Mouse (Mus musculus): Measurements from ENCODE around the gene Jade1. TPM values are rescaled to one million over a fixed set of nuclear protein-coding genes. Genes with fewer than 3 reads are reported as not detected.

Gene Jade1
- polyA plus RNA-seq (2015; fragmentation: Nextera tagmentation; extraction: Ambion mirVana): 12.4 and 13.5 TPM in 2 replicates

- ATAC-seq (ENCODE audit: extremely low read depth, insufficient number of reproducible peaks, low FRiP score, low TSS enrichment): no peak
- Histone ChIP-seq H3K9ac (no peak within 1 kb of the TSS), H3K9me3 (no peaks in the 10 kb centered on the region), H3K4me3 (no peak within 1 kb of the TSS), H3K4me2 (no peak within 1 kb of the TSS), H3K27ac (replicated peaks) (no peak within 1 kb of the TSS), H3K36me3 (no peaks in the 10 kb centered on the region), H3K27me3 (replicated peaks) (no peaks in the 10 kb centered on the region), H3K4me1 (peaks cover 20% of the 10 kb centered on the region)
- WGBS: 94% methylated on average over 36 of the region's 36 CpGs
Measured at GRCm38 (mm10) chr3:41555491-41556381, at the start of gene Jade1. TSS of gene Jade1 (plus strand) at chr3:41555731.

DNA sequence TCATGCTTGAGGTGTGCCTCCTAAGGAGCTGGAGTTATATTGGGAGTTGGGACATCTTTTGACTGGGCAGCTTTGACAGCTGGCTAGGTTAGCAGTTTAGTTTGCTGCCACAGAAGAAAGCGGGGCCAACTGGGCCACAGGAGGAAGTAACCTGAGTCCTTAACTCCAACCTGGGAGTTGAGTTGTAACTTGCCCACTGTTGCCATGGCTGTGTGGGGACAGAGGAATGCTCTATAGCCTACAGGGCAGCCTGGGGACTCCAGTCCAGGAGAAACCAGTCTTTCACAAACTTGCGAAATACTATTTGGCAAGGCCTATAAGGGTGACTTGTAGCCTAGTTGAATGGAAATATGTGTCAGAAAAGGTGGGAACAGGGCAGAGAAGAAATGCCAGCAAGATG lies 46.1 kb upstream of the Jade1 start:
- Histone ChIP-seq H3K9me3 (no peaks in the 10 kb centered on the region), H3K4me1 (no peaks in the 10 kb centered on the region), H3K27me3 (replicated peaks) (no peaks in the 10 kb centered on the region), H3K4me3 (no peak overlapping the region), H3K27ac (replicated peaks) (no peak overlapping the region), H3K9ac (no peak overlapping the region), H3K36me3 (no peaks in the 10 kb centered on the region), H3K4me2 (no peak overlapping the region)
- ATAC-seq (ENCODE audit: extremely low read depth, insufficient number of reproducible peaks, low FRiP score, low TSS enrichment): no peak
- WGBS: 87% methylated on average over 2 of the region's 2 CpGs

DNA sequence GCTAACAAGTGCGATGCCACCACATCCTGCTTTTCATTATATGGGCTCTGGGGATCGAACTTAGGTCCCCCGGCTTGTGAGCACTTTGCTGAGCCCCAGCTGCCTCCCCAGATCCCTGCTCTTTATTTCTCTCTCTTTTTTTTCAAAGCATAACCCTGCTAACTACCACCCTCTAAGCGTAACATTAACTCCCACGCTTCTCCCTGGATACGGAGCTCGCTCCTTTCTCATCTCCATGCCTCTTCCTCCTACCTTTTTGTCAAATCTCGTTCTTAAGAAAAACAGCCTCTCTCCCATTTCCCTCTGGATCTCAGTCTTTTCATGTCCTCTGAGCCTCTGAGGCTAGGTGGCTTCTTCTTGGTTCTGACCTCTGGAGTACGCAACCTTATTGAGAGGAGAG lies 45.3 kb upstream of the Jade1 start:
- Histone ChIP-seq H3K27ac (replicated peaks) (no peak overlapping the region), H3K36me3 (no peaks in the 10 kb centered on the region), H3K27me3 (replicated peaks) (no peaks in the 10 kb centered on the region), H3K4me3 (no peak overlapping the region), H3K9me3 (no peaks in the 10 kb centered on the region), H3K4me1 (no peaks in the 10 kb centered on the region), H3K9ac (no peak overlapping the region), H3K4me2 (no peak overlapping the region)
- no peak for ATAC-seq (ENCODE audit: extremely low read depth, insufficient number of reproducible peaks, low FRiP score, low TSS enrichment)
- 80% methylated on average over 9 of the region's 9 CpGs for WGBS

- no peak overlapping the region for H3K4me3 ChIP-seq
- no peaks in the 10 kb centered on the region for H3K9me3 ChIP-seq
- no peak for ATAC-seq (ENCODE audit: extremely low read depth, insufficient number of reproducible peaks, low FRiP score, low TSS enrichment)
- H3K4me2 ChIP-seq: no peak overlapping the region
- no peaks in the 10 kb centered on the region for H3K27me3 ChIP-seq (replicated peaks)
- no peaks in the 10 kb centered on the region for H3K4me1 ChIP-seq
- WGBS: 40% methylated on average over 7 of the region's 7 CpGs
- no peak overlapping the region for H3K27ac ChIP-seq (replicated peaks)
- H3K36me3 ChIP-seq: no peaks in the 10 kb centered on the region
- no peak overlapping the region for H3K9ac ChIP-seq
Measured at GRCm38 (mm10) chr3:41510750-41511149, 44.8 kb upstream of the Jade1 start.

GRCm38 (mm10) chr3:41514003-41514402 lies 41.5 kb upstream of the Jade1 start:
- Histone ChIP-seq H3K9ac (no peak overlapping the region), H3K27me3 (replicated peaks) (no peaks in the 10 kb centered on the region), H3K9me3 (no peaks in the 10 kb centered on the region), H3K4me1 (no peaks in the 10 kb centered on the region), H3K27ac (replicated peaks) (no peak overlapping the region), H3K4me2 (no peak overlapping the region), H3K4me3 (no peak overlapping the region), H3K36me3 (no peaks in the 10 kb centered on the region)
- ATAC-seq (ENCODE audit: extremely low read depth, insufficient number of reproducible peaks, low FRiP score, low TSS enrichment): no peak
- WGBS: 73% methylated on average over 5 of the region's 5 CpGs

DNA sequence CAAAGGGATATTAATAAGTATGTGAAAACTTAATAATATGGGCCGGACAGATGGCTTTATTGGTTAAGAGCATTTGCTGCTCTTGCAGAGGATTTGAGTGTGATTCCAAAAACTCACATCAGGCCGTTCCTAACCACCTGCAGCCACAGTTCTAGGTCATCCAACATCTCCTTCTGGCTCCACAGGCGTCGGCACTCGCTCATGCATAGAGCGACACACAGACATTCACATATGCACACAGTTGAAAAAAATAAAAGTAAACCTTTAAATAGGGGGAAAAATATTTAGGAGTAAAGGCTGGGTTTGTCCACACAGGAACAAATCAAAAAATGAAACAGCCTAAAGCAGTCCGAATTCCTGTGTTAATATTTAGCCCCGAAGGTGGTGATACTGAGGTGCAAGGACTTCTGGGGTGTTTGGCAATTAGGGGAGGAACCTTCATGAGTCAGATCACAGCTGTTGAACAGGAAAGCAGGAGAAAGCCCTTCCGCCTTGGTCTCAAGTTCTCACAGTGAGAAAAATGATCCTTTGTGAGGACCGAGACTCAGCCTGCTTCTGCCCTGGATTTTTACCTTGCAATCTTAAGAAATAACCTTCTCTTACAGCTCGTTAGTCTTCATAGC lies 40.7 kb upstream of the Jade1 start:
- H3K27me3 ChIP-seq (replicated peaks): no peaks in the 10 kb centered on the region
- H3K36me3 ChIP-seq: no peaks in the 10 kb centered on the region
- H3K4me1 ChIP-seq: no peaks in the 10 kb centered on the region
- 74% methylated on average over 11 of the region's 11 CpGs for WGBS
- H3K9me3 ChIP-seq: no peaks in the 10 kb centered on the region
- no peak overlapping the region for H3K9ac ChIP-seq
- ATAC-seq (ENCODE audit: extremely low read depth, insufficient number of reproducible peaks, low FRiP score, low TSS enrichment): no peak
- H3K4me2 ChIP-seq: no peak overlapping the region
- no peak overlapping the region for H3K27ac ChIP-seq (replicated peaks)
- H3K4me3 ChIP-seq: no peak overlapping the region

- Histone ChIP-seq H3K4me2 (no peak overlapping the region), H3K4me1 (peaks cover 4% of the 10 kb centered on the region), H3K27me3 (replicated peaks) (no peaks in the 10 kb centered on the region), H3K9me3 (no peaks in the 10 kb centered on the region), H3K9ac (no peak overlapping the region), H3K27ac (replicated peaks) (no peak overlapping the region), H3K4me3 (no peak overlapping the region), H3K36me3 (no peaks in the 10 kb centered on the region)
- WGBS: 60% methylated on average over 8 of the region's 8 CpGs
- ATAC-seq (ENCODE audit: extremely low read depth, insufficient number of reproducible peaks, low FRiP score, low TSS enrichment): no peak
Measured at GRCm38 (mm10) chr3:41516961-41517518, 38.5 kb upstream of the Jade1 start.

DNA sequence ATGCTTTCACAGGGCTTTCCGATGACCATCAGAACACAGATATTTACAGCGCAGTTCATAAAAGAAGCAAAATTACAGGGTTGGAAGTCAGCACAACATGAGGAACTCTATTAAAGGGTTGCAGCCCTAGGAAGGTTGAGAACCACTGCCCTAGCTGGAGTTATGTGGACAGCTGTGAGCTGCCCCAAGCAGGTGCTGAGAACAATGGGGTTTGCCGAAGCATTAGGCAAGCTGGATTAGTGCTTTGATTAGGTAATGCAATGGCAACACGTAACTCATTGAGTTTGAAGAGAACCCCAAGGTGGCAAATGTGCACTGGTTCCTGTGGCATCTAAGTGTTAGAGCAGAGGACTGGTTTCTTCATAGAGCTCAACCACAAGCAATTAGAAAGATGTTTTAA lies 34.6 kb upstream of the Jade1 start:
- no peaks in the 10 kb centered on the region for H3K36me3 ChIP-seq
- ATAC-seq (ENCODE audit: extremely low read depth, insufficient number of reproducible peaks, low FRiP score, low TSS enrichment): no peak
- H3K9me3 ChIP-seq: no peaks in the 10 kb centered on the region
- 86% methylated on average over 4 of the region's 4 CpGs for WGBS
- no peak overlapping the region for H3K4me3 ChIP-seq
- no peak overlapping the region for H3K4me2 ChIP-seq
- H3K27me3 ChIP-seq (replicated peaks): no peaks in the 10 kb centered on the region
- H3K4me1 ChIP-seq: peaks cover 15% of the 10 kb centered on the region
- no peak overlapping the region for H3K9ac ChIP-seq
- no peak overlapping the region for H3K27ac ChIP-seq (replicated peaks)

DNA sequence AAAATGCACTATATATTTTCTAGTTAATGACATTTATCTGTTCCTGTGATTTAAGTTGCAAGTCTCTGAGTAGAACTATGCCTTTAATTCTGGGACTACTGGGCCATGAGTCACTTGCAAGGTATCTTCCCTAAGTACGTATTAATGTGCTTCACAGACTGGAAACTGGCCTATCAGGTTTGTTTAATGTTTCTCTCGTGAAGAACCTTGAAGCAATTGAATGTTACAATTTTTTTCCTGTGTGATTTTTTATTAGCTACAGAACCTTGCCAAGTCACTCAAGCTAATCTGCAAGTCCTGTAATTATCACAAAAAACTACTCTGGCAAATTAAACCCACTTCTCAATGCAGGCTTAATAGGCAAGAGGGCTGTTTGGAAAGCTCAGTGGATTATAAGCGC lies 33.8 kb upstream of the Jade1 start:
- H3K4me3 ChIP-seq: no peak overlapping the region
- H3K36me3 ChIP-seq: no peaks in the 10 kb centered on the region
- WGBS: 55% methylated on average over 3 of the region's 3 CpGs
- H3K27ac ChIP-seq (replicated peaks): no peak overlapping the region
- peaks cover 15% of the 10 kb centered on the region for H3K4me1 ChIP-seq
- no peaks in the 10 kb centered on the region for H3K27me3 ChIP-seq (replicated peaks)
- H3K9me3 ChIP-seq: no peaks in the 10 kb centered on the region
- H3K9ac ChIP-seq: no peak overlapping the region
- ATAC-seq (ENCODE audit: extremely low read depth, insufficient number of reproducible peaks, low FRiP score, low TSS enrichment): no peak
- peak overlapping the region; percentile 60 for H3K4me2 ChIP-seq

DNA sequence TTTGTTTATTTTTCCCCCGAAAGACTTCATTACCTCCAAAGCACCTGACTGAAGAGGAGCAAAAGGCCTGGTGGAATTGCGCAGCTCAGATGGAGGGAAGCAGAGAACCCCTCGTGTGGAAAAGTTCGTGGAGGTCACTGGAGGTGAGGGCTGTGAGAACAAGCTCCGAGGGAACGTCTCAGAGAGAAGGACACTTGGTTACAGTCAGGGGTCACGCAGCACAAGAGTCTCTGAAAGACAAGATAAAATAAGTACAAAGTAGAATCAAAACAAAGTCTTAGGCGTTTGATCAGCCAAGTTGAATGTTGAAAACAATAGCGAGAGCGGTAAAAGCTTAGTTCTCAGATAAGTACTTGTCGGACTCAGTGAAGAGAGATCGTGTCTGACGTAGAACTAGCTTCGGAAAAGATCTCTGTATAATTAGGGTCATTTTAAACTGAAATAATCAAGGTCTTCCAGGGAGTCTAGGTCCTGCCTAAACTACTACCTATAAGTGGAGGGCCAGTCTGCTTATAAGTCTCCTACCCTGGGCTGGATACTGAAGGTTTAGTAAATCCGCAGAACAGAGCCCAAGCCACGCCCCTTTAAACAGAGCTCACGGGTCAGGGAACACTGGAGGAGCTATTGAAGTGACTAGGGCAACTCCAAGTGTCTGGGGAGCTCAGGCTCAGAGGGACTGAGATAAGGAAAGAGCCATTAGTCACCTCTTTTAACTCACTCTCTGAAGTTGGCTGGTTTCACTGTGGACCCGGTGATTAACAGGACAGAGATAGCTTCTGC lies 33.1 kb upstream of the Jade1 start:
- Histone ChIP-seq H3K9ac (peak overlapping the region; percentile 35; the same call in 1 of the 2 replicates), H3K4me1 (peaks cover 15% of the 10 kb centered on the region), H3K9me3 (no peaks in the 10 kb centered on the region), H3K4me3 (peak overlapping the region; percentile 34), H3K27ac (replicated peaks) (peak overlapping the region; percentile 34; the same call in 1 of the 2 replicates), H3K4me2 (peak overlapping the region; percentile 60), H3K36me3 (no peaks in the 10 kb centered on the region), H3K27me3 (replicated peaks) (no peaks in the 10 kb centered on the region)
- 0 out of 2 replicates have a peak, but pooled peaks have one; percentile 46 for ATAC-seq (ENCODE audit: extremely low read depth, insufficient number of reproducible peaks, low FRiP score, low TSS enrichment)
- 17% methylated on average over 18 of the region's 18 CpGs for whole genome bisulfite sequencing

DNA sequence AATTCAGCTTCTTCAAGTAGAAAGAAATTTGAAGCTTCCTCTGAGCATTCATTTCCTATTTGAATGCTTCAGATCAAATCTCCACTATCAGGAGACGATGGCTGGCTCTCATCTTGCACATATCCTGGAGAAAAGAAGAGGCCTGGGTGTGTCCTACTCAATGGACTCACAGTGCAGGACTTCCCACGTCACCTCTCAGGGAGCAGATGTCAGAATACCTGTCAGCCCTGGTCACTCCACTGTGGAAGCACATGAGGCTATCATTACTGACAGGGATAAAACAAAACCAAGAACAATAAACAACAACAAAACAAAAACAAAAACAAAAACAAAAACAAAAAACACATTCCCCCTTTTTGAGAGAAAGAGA lies 32.5 kb upstream of the Jade1 start:
- Histone ChIP-seq H3K4me3 (peak overlapping the region; percentile 34), H3K4me1 (peaks cover 15% of the 10 kb centered on the region), H3K4me2 (peak overlapping the region; percentile 60), H3K36me3 (no peaks in the 10 kb centered on the region), H3K27me3 (replicated peaks) (no peaks in the 10 kb centered on the region), H3K9ac (no peak overlapping the region), H3K27ac (replicated peaks) (peak overlapping the region; percentile 34; the same call in 1 of the 2 replicates), H3K9me3 (no peaks in the 10 kb centered on the region)
- WGBS: 18% methylated on average over 2 of the region's 2 CpGs
- ATAC-seq (ENCODE audit: extremely low read depth, insufficient number of reproducible peaks, low FRiP score, low TSS enrichment): no peak
